ENCODE assay signal across 10 mouse cellular contexts in the genomic region with DNA sequence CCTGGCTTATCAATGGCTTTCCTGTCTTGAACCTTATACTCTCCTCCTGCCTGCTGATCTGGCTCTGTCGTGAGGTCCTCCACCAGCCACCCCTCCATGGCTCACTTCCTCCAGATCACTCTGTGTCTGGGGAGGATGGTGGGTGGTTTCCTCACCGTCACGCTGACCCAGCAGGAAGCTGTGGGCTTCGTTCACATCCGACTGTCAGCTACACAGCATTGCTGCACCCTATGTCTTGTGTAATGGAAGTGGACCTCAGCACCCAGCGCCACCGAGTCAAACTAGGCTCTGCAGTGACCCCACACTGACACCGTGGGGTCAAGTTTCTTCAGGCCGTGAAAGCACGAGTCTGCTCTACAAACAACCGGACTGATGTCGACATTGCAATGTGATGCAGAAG.
DNase-seq lines count a peak whose midpoint lies in the region; ATAC-seq and TF ChIP-seq lines count a peak whose summit lies in the region.
"Had no signal": no experiment of that assay in that cellular context is flagged by ENCODE, and none has a peak within 500 bp of the region (broad histone marks: within the 10 kb centered on the region; RNA-seq: fewer than 3 reads in every experiment).

No protein-coding gene starts in this region.

- TF ChIP-seq CTCF in midbrain, postnatal 0 days (IDR thresholded peaks at IDR 0.05) = no peak

- no peaks in the 10 kb centered on the region for H3K36me3 ChIP-seq in kidney, embryonic 14.5 days (ENCODE audit: control insufficient read depth, insufficient read depth, low read length)
- H3K36me3 ChIP-seq in midbrain, postnatal 0 days (ENCODE audit: insufficient read depth, low read length) = no peaks in the 10 kb centered on the region
- H3K36me3 ChIP-seq: G1E had no signal

- 0 out of 2 replicates have a peak, but pooled peaks cover 3% of the 10 kb centered on the region for H3K4me1 ChIP-seq in kidney, embryonic 14.5 days (ENCODE audit: control insufficient read depth, insufficient read depth, low read length)
- no peaks in the 10 kb centered on the region for H3K4me1 ChIP-seq in midbrain, postnatal 0 days (ENCODE audit: insufficient read depth, low read length)

- H3K27me3 ChIP-seq in kidney, embryonic 14.5 days (ENCODE audit: control insufficient read depth, insufficient read depth, low read length) = no peaks in the 10 kb centered on the region
- no peaks in the 10 kb centered on the region for H3K27me3 ChIP-seq in midbrain, postnatal 0 days (ENCODE audit: insufficient read depth, low read length)

- H3K4me2 ChIP-seq in kidney, embryonic 14.5 days (replicated peaks; ENCODE audit: low read depth, low read length) = no peak overlapping the region
- no peak overlapping the region for H3K4me2 ChIP-seq in midbrain, postnatal 0 days (ENCODE audit: low read depth, low read length, poor library complexity, severe bottlenecking)

- H3K9ac ChIP-seq in kidney, embryonic 14.5 days (ENCODE audit: low read depth, low read length) = no peak overlapping the region
- no peak overlapping the region for H3K9ac ChIP-seq in midbrain, postnatal 0 days (replicated peaks; ENCODE audit: low read length, poor library complexity, severe bottlenecking)

- ATAC-seq in kidney, embryonic 14.5 days (ENCODE audit: low FRiP score, low TSS enrichment) = peak; percentile 20; the same call in 1 of the 2 replicates
- ATAC-seq in inflammation-experienced regulatory T-cells, adult 6 months = peak; percentile 93
- ATAC-seq in megakaryocyte, adult 5-6 weeks (ENCODE audit: poor library complexity, severe bottlenecking) = peak; percentile 77
- ATAC-seq in midbrain, postnatal 0 days (ENCODE audit: low FRiP score) = no peak
- ATAC-seq: hindbrain, postnatal 0 days had no signal

- WGBS in kidney, embryonic 14.5 days = 16% methylated on average over 12 of the region's 12 CpGs
- 85% methylated on average over 12 of the region's 12 CpGs for WGBS in midbrain, postnatal 0 days

- no peak for DNase-seq in kidney, adult 18-20 months
- DNase-seq in thymus, postnatal 10 days (ENCODE audit: low spot score in 2 of 2) = peak; percentile 34 to 53
- no peak for DNase-seq in Muller cell, postnatal 12 days (ENCODE audit: inconsistent ontology term)
- no peak for DNase-seq in neural tube, embryonic 10.5 days (ENCODE audit: extremely low spot score, low spot score)
- no peak for DNase-seq in midbrain, postnatal 0 days (ENCODE audit: low spot score)

- no peak overlapping the region for H3K4me3 ChIP-seq in kidney, embryonic 14.5 days (ENCODE audit: low read length)
- no peak overlapping the region for H3K4me3 ChIP-seq in midbrain, postnatal 0 days (ENCODE audit: low read depth, low read length)

- no peaks in the 10 kb centered on the region for H3K9me3 ChIP-seq in kidney, embryonic 14.5 days (ENCODE audit: control insufficient read depth, low read length)
- H3K9me3 ChIP-seq in midbrain, postnatal 0 days (ENCODE audit: low read length) = no peaks in the 10 kb centered on the region

- no peak overlapping the region for H3K27ac ChIP-seq in kidney, embryonic 14.5 days (ENCODE audit: low read depth, low read length)
- H3K27ac ChIP-seq in midbrain, postnatal 0 days (ENCODE audit: low read depth, low read length) = no peak overlapping the region
- H3K27ac ChIP-seq: hindbrain, postnatal 0 days had no signal

Comparison
In these comparisons a context has a peak if more than half of its experiments do, and no peak if none do; other contexts are left out.
1. DNase-seq: peak in thymus, postnatal 10 days (2 of 2); none in kidney, adult 18-20 months (single experiment), Muller cell, postnatal 12 days (single experiment), neural tube, embryonic 10.5 days (single experiment) and midbrain, postnatal 0 days (single experiment).